Mouse (Mus musculus) kidney, adult 2 months (tissue): ENCODE measurements around the gene Tram2. TPM values are rescaled to one million over a fixed set of nuclear protein-coding genes. Genes with fewer than 3 reads are reported as not detected.

ENCODE experiments used
- DNase-seq: peaks from one replicate; pipeline ENCODE4 v3.0.0; 2021
- H3K27ac ChIP-seq: fragments of 200-500 bp; 2 replicates; pipeline ENCODE4 v1.5.1; 2012; ENCODE audit warnings: low read depth, low read length, control low read depth, inconsistent platforms; ENCODE audit not compliant: insufficient read depth
- H3K27me3 ChIP-seq: fragments of 200-500 bp; replicated peaks from 2 replicates; pipeline ENCODE4 v1.6.1; 2012; ENCODE audit warnings: mild to moderate bottlenecking, moderate library complexity, low read length, inconsistent platforms; ENCODE audit not compliant: control insufficient read depth, insufficient read depth
- H3K36me3 ChIP-seq: fragments of 200-500 bp; 2 replicates; pipeline ENCODE4 v1.6.1; 2012; ENCODE audit warnings: mild to moderate bottlenecking, moderate library complexity, low read length, inconsistent platforms; ENCODE audit not compliant: control insufficient read depth, insufficient read depth
- H3K4me1 ChIP-seq: fragments of 200-500 bp; 2 replicates; pipeline ENCODE4 v1.6.1; 2011; ENCODE audit warnings: low read length; ENCODE audit not compliant: control insufficient read depth, insufficient read depth
- H3K4me3 ChIP-seq: fragments of 200-500 bp; 2 replicates; pipeline ENCODE4 v1.5.1; 2011; ENCODE audit warnings: mild to moderate bottlenecking, low read depth, low read length, control low read depth; ENCODE audit not compliant: insufficient read depth
- CTCF ChIP-seq: fragments of 200-500 bp; conservative IDR thresholded peaks from 2 replicates; pipeline ENCODE4 v1.5.1; 2011; ENCODE audit warnings: low read depth, mild to moderate bottlenecking, control low read depth, low read length, moderate library complexity, mixed read lengths; ENCODE audit not compliant: insufficient read depth, insufficient read length
- POLR2A ChIP-seq: fragments of 200-500 bp; IDR thresholded peaks from one replicate; pipeline ENCODE4 v1.6.1; 2011; ENCODE audit warnings: low read depth, low read length, control low read depth
- WGBS: fragments of 180-500 bp; shearing (Covaris S2); methylation state at CpG from one replicate; pipeline ENCODE4 v1.1.7; 2018; 5-methylcytosine and 5-hydroxymethylcytosine counted together
- polyA plus RNA-seq: library from polyadenylated mRNA; depleted of rRNA; stranded (reverse); fragments of >200 nt; gene quantifications from 2 replicates; pipeline ENCODE4 v1.2.3, GENCODE M21; 2012; rRNA removed

The Tram2 gene
- polyA plus RNA-seq, 1 experiment, result 4.9 TPM

- Histone ChIP-seq H3K4me1 (no peaks in the 10 kb centered on the region), H3K27me3 (no peaks in the 10 kb centered on the region), H3K36me3 (no peaks in the 10 kb centered on the region), H3K4me3 (no peak overlapping the region), H3K27ac (no peak overlapping the region)
- no peak for TF ChIP-seq POLR2A
- no peak for TF ChIP-seq CTCF
- no peak for DNase-seq
- 89% methylated on average over 2 of the region's 2 CpGs for WGBS
Observed at GRCm38 (mm10) chr1:20969642-20970041, 109.4 kb downstream of the Tram2 start.

- Histone ChIP-seq H3K27ac (no peak overlapping the region), H3K27me3 (no peaks in the 10 kb centered on the region), H3K36me3 (no peaks in the 10 kb centered on the region), H3K4me1 (0 out of 2 replicates have a peak, but pooled peaks cover 3% of the 10 kb centered on the region), H3K4me3 (no peak overlapping the region)
- TF ChIP-seq POLR2A, result no peak
- TF ChIP-seq CTCF, result no peak
- DNase-seq, result no peak
- WGBS, result 80% methylated on average over 3 of the region's 3 CpGs
Observed at GRCm38 (mm10) chr1:20954876-20955275, 124.2 kb downstream of the Tram2 start.

DNA sequence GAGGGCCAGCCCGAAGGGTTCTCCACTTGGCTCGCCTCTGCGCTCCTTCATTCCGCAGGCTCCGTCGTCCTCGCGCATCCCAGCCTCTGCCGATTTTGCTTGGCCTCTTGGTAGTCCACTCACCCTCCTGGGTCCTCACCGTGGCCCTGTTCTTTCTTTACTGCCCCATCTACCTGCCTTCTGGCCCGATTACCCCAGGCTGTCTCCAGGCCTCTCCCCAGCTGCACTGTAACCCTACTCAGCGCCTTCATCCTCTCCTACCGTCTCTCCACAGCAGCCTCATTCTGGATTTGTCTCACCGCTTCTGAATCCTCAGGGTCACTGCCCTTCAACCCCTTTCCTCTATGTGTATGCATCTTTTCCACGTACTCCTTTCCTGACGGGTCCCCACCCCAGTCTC is 127.2 kb downstream of the Tram2 start:
- H3K36me3 ChIP-seq, result no peaks in the 10 kb centered on the region
- 0 out of 2 replicates have a peak, but pooled peaks cover 3% of the 10 kb centered on the region for H3K4me1 ChIP-seq
- WGBS, result 12% methylated on average over 16 of the region's 16 CpGs
- no peak for DNase-seq
- no peaks in the 10 kb centered on the region for H3K27me3 ChIP-seq
- H3K27ac ChIP-seq, result no peak overlapping the region
- TF ChIP-seq POLR2A (no peak), CTCF (no peak)
- peak overlapping the region; percentile 56 for H3K4me3 ChIP-seq

DNA sequence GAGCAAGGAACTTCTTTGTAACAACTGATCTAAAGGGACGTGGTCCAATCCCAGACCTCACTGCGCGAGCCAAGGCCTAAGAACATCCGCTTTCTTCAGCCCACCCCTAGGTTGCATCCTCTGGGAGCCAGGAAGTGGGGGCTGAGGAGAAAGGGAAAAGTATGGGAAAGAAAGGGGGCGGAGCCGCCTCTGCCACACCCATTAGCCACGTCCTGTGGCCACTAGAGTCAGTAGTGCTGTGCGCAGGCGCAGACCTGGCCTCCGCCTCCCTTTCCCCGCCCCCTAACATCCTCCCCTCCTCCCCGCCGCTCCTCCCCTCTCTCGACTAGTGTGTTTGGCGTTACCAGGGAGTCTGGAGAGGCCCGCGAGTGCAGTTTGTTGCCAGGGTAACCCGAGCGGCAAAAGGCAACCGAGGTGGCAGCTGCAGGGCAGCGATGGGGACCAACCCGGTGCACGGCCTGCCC is 127.7 kb downstream of the Tram2 start, which contains the start of gene Efhc1:
TSS of gene Efhc1 (plus strand) at position 327 of the 464 bp plus-strand sequence.
- 2% methylated on average over 21 of the region's 23 CpGs for WGBS
- peak within 1 kb of the TSS; percentile 56 for H3K4me3 ChIP-seq
- TF ChIP-seq POLR2A (no peak), CTCF (no peak)
- 0 out of 2 replicates have a peak, but pooled peaks cover 3% of the 10 kb centered on the region for H3K4me1 ChIP-seq
- no peaks in the 10 kb centered on the region for H3K27me3 ChIP-seq
- no peaks in the 10 kb centered on the region for H3K36me3 ChIP-seq
- DNase-seq, result peak; percentile 93
- no peak within 1 kb of the TSS for H3K27ac ChIP-seq

Other genes starting within 250 kb of the Tram2 start
- gene Paqr8, start 188.6 kb downstream of the Tram2 start, polyA plus RNA-seq, result 2.6 and 2.8 TPM in 2 replicates
- gene Efhc1, start 127.6 kb downstream of the Tram2 start, polyA plus RNA-seq, result 0.48 and 0.52 TPM in 2 replicates
- gene Tmem14a, start 139.3 kb upstream of the Tram2 start, polyA plus RNA-seq, result 6.7 and 8.8 TPM in 2 replicates
- gene Gsta3, start 161.4 kb upstream of the Tram2 start, polyA plus RNA-seq, result 86.0 and 109 TPM in 2 replicates